Mouse (Mus musculus) G1E (cell line): ENCODE results near the gene Zfp663.

Source experiments
- CTCF ChIP-seq: IDR thresholded peaks from 2 replicates; pipeline ENCODE4 v1.5.1; 2012; ENCODE audit warnings: low read depth, low read length, inconsistent platforms, mixed read lengths
- GATA1 ChIP-seq: IDR thresholded peaks from 2 replicates; pipeline ENCODE4 v1.6.1; 2012; ENCODE audit warnings: borderline replicate concordance, low read length, inconsistent platforms, mixed read lengths
- TAL1 ChIP-seq: conservative IDR thresholded peaks from 2 replicates; pipeline ENCODE4 v1.6.1; 2012; ENCODE audit warnings: low read depth, low read length, inconsistent platforms, mixed read lengths

- TF ChIP-seq CTCF (no peak), TAL1 (no peak), GATA1 (no peak)
Observed at GRCm38 (mm10) chr2:165307801-165308200, 60.7 kb downstream of the Zfp663 start.
